Mouse (Mus musculus): Measurements from ENCODE around the gene Lin7c. TPM values are rescaled to one million over a fixed set of nuclear protein-coding genes. Genes with fewer than 3 reads are reported as not detected.
"Not testable (repeated sequence)": the region's sequence is repeated elsewhere in the genome, so short reads cannot be mapped to it uniquely, and the experiment has no call there.

Gene Lin7c
- 10 to 100 TPM; 74.8 to 83.4 TPM for total RNA-seq (2021)
- long read RNA-seq, experiment 1, full-length matches to known transcripts = 99 of 107 reads
- long read RNA-seq, experiment 1, partial matches to known transcripts = 4 of 107 reads
- long read RNA-seq, experiment 1, other reads (novel, unspliced or antisense) = 4 of 107 reads
- long read RNA-seq, experiment 2, full-length matches to known transcripts = 67 of 75 reads
- long read RNA-seq, experiment 2, partial matches to known transcripts = 6 of 75 reads
- long read RNA-seq, experiment 2, other reads (novel, unspliced or antisense) = 2 of 75 reads

GRCm38 (mm10) chr2:109890597-109890996 lies at the start of gene Lin7c:
Lin7c (plus strand) TSS chr2:109890853.
- Histone ChIP-seq H3K27ac (peak within 1 kb of the TSS; percentile 85), H3K4me3 (peak within 1 kb of the TSS; percentile 97)
- intact Hi-C loops (cut with DNase I) = no loop called here
- peak; percentile 92 to 93 for DNase-seq (ENCODE audit: extremely low spot score in 1 of 2, low spot score in 2 of 2)
- no peak for TF ChIP-seq CTCF (IDR thresholded peaks at IDR 0.05)

- no peak overlapping the region for H3K27ac ChIP-seq
- intact Hi-C loops (cut with DNase I) = no loop called here
- no peak overlapping the region for H3K4me3 ChIP-seq
- DNase-seq (ENCODE audit: extremely low spot score in 1 of 2, low spot score in 2 of 2) = no peak
- no peak for TF ChIP-seq CTCF (IDR thresholded peaks at IDR 0.05)
These were observed 44.3 kb upstream of the Lin7c start for GRCm38 (mm10) chr2:109846401-109846800.

GRCm38 (mm10) chr2:109848305-109848704 lies 42.3 kb upstream of the Lin7c start:
- TF ChIP-seq CTCF (IDR thresholded peaks at IDR 0.05) = no peak
- no peak for DNase-seq (ENCODE audit: extremely low spot score in 1 of 2, low spot score in 2 of 2)

GRCm38 (mm10) chr2:109848715-109849114 lies 41.9 kb upstream of the Lin7c start:
- Histone ChIP-seq H3K4me3 (no peak overlapping the region), H3K27ac (no peak overlapping the region)
- no peak for DNase-seq (ENCODE audit: extremely low spot score in 1 of 2, low spot score in 2 of 2)
- no peak for TF ChIP-seq CTCF (IDR thresholded peaks at IDR 0.05)
- intact Hi-C loops (cut with DNase I) = no loop called here

More at GRCm38 (mm10) chr2:109848305-109848704, 42.3 kb upstream of the Lin7c start:
- Histone ChIP-seq H3K4me3 (no peak overlapping the region), H3K27ac (no peak overlapping the region)
- intact Hi-C loops (cut with DNase I) = no loop called here

- TF ChIP-seq CTCF (IDR thresholded peaks at IDR 0.05) = no peak
- H3K27ac ChIP-seq = no peak overlapping the region
- no peak overlapping the region for H3K4me3 ChIP-seq
- no peak for DNase-seq (ENCODE audit: extremely low spot score in 1 of 2, low spot score in 2 of 2)
- intact Hi-C loops (cut with DNase I) = no loop called here
These were observed 35.1 kb upstream of the Lin7c start for GRCm38 (mm10) chr2:109855601-109856000.

- intact Hi-C loops (cut with DNase I) = no loop called here
- H3K27ac ChIP-seq = no peak overlapping the region
- no peak for TF ChIP-seq CTCF (IDR thresholded peaks at IDR 0.05)
- no peak overlapping the region for H3K4me3 ChIP-seq
- no peak for DNase-seq (ENCODE audit: extremely low spot score in 1 of 2, low spot score in 2 of 2)
These were observed 31.0 kb upstream of the Lin7c start for GRCm38 (mm10) chr2:109859671-109860070.

- Histone ChIP-seq H3K4me3 (no peak overlapping the region), H3K27ac (no peak overlapping the region)
- intact Hi-C loops (cut with DNase I) = no loop called here
- no peak for TF ChIP-seq CTCF (IDR thresholded peaks at IDR 0.05)
- no peak for DNase-seq (ENCODE audit: extremely low spot score in 1 of 2, low spot score in 2 of 2)
These were observed 29.8 kb upstream of the Lin7c start for GRCm38 (mm10) chr2:109860832-109861231.

- DNase-seq (ENCODE audit: extremely low spot score in 1 of 2, low spot score in 2 of 2); intact Hi-C loops (cut with DNase I); H3K4me3 ChIP-seq; H3K27ac ChIP-seq: not testable (repeated sequence)
These were observed 11.2 kb upstream of the Lin7c start for GRCm38 (mm10) chr2:109879429-109879828.

GRCm38 (mm10) chr2:109881111-109881510 lies 9.5 kb upstream of the Lin7c start:
- H3K27ac ChIP-seq = no peak overlapping the region
- no peak for TF ChIP-seq CTCF (IDR thresholded peaks at IDR 0.05)
- intact Hi-C loops (cut with DNase I) = no loop called here
- DNase-seq (ENCODE audit: extremely low spot score in 1 of 2, low spot score in 2 of 2) = no peak
- no peak overlapping the region for H3K4me3 ChIP-seq

- Histone ChIP-seq H3K27ac (no peak overlapping the region), H3K4me3 (no peak overlapping the region)
- intact Hi-C loops (cut with DNase I) = no loop called here
- TF ChIP-seq CTCF (IDR thresholded peaks at IDR 0.05) = no peak
- DNase-seq (ENCODE audit: extremely low spot score in 1 of 2, low spot score in 2 of 2) = no peak
These were observed 9.0 kb upstream of the Lin7c start for GRCm38 (mm10) chr2:109881625-109882024.

- no peak for TF ChIP-seq CTCF (IDR thresholded peaks at IDR 0.05)
- no peak overlapping the region for H3K27ac ChIP-seq
- intact Hi-C loops (cut with DNase I) = no loop called here
- DNase-seq (ENCODE audit: extremely low spot score in 1 of 2, low spot score in 2 of 2) = no peak
- H3K4me3 ChIP-seq = no peak overlapping the region
These were observed 6.5 kb upstream of the Lin7c start for GRCm38 (mm10) chr2:109884106-109884505.

- no peak overlapping the region for H3K27ac ChIP-seq
- intact Hi-C loops (cut with DNase I) = no loop called here
- DNase-seq (ENCODE audit: extremely low spot score in 1 of 2, low spot score in 2 of 2) = no peak
- H3K4me3 ChIP-seq = no peak overlapping the region
- no peak for TF ChIP-seq CTCF (IDR thresholded peaks at IDR 0.05)
These were observed 6.1 kb upstream of the Lin7c start for GRCm38 (mm10) chr2:109884507-109884906.

- intact Hi-C loops (cut with DNase I) = no loop called here
- TF ChIP-seq CTCF (IDR thresholded peaks at IDR 0.05) = peak; percentile 30
- H3K4me3 ChIP-seq = peak overlapping the region; percentile 97
- H3K27ac ChIP-seq = peak overlapping the region; percentile 85; the same call in 1 of the 2 replicates
- no peak for DNase-seq (ENCODE audit: extremely low spot score in 1 of 2, low spot score in 2 of 2)
These were observed 585 bp upstream of the Lin7c start for GRCm38 (mm10) chr2:109890068-109890467.

Measured in left cerebral cortex, adult 2 months (tissue).